Mouse (Mus musculus) lung, adult 18-20 months (tissue): Measurements from ENCODE around the gene Lgals9.
"Not testable (repeated sequence)": the region's sequence is repeated elsewhere in the genome, so short reads cannot be mapped to it uniquely, and the experiment has no call there.

ENCODE experiments used
- DNase-seq, 2 experiments: peaks; one replicate each; pipeline ENCODE4 v3.0.0; 2022; ENCODE audit warnings: mixed read lengths in 2 of 2

The Lgals9 gene

DNA sequence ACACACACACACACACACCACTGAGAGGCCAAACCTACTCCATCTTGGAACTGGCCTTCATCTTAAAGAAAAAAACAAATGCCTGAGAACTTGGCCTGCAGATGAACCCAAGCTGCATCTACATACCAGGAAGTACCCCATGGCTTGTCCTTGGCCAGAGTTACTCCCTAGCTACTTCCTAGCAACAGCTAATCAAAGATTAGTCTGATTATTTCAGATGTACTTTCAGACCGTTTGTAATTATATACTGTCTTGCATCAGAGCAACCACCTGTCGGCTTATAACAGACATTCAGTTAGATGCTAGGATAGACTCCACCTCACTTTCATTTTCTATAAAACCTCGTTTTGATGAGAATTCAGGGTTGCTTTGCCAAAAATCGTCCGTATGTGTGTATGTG lies 21.7 kb upstream of the Lgals9 start:
- no peak for DNase-seq

DNA sequence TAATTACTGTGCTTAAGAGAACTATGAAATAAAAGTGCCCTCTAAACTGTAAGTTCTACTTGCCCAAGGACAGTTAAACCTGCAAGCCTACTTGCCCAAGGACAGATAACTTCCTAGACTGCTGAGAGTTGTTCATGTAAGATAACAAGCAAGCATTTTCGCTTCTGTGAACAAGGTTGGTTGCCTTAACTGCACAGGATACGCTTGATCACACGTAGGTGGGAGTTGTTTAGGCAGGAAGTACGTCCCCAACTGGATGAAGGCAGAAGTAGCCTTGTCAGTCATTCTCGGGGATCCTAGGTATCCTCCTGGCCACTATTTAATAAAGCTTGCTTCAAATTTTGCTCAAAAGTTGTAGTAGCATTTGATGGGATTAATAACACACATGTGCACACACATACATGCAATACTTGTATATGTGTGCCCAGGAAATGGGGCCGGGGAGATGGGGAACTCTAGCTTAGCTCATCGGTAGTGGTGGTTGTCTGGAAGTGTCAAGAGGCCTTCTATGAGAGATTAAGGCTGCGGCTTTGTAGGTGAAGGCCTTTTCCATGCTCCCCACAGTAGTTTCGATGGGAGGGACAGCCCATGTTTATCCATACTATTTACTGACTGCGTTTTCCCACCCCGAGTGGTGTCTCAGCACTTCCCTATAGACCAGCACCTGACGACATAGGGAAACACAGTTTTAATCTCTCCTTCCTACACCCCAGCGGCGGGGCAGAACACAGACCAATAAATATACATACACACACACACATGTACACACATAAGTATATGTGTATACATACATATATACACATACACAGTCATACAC lies 21.0 kb upstream of the Lgals9 start:
- DNase-seq, result no peak

DNA sequence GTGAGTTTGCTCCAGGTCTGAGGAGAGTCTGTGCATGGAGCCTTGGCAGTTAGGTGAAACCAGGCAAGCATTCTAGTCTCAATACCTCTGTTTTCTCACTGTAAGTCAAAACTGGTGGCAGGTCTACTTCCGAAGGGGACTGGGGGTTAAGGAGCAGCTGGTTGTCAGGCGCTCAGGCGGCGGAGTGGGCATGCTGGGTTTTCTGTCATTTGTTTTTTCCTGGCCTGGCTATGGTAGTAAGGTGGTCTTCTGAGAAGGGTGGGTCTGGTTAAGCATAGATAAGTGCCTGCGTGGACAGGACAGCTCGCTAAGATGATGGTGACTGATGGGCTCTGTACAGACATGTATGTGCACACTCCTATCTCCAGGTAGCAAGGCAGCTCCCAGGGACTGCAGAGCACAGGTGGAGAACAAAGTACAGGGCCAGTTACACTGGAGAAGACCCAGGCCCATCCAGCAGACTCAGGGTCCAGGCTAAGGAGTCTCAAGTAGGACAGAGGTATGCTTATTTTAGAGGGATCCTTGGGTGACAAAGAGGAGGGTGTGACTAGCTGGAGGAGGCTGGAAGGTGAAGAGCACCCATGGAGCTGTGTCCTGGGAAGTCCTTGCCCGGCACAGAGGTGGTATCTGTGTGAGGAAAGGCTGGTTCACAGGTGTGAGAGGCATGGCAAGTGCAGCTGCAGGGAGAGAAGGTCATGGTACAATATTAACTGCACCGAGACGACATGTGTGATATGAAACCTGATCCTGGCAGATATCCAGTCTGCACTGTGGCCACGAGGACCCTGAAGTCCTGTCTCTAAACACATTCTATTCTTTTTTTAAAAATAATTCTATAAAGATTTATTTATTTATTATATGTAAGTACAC lies 19.3 kb upstream of the Lgals9 start:
- no peak for DNase-seq

DNA sequence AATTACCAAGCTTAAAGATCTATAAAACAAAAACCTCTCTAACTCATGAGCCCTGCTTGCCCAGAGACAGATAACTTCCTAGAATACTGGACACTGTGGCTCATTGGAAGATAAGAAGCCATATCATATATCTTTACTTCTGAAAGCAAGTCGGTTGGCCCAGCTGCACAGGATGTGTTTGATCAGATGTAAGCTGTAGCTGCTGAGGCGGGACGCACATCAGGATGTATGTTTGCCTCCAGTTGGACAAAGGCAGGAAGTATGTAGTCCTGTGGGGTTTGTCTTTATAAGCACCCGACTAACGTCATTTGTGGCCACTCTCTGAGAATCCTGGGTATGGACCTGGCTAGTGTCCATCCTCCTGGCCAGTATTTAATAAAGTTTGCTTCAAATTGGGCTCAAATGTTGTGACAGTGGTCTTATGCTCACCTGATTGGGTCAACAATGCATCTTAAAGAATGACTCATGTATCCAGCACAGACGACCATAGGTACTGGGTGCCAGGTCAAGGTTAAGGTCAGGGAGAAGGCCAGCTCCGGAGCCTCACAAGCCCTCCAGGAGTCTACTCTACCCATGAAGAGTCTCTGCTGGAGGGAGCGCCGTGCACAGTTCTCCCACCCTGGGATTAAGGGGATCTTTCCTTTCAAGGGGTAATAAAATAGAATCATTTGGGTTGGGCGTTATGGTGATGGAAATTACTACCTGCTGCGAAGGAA lies 18.5 kb upstream of the Lgals9 start:
- peak; percentile 29 to 51 for DNase-seq

DNA sequence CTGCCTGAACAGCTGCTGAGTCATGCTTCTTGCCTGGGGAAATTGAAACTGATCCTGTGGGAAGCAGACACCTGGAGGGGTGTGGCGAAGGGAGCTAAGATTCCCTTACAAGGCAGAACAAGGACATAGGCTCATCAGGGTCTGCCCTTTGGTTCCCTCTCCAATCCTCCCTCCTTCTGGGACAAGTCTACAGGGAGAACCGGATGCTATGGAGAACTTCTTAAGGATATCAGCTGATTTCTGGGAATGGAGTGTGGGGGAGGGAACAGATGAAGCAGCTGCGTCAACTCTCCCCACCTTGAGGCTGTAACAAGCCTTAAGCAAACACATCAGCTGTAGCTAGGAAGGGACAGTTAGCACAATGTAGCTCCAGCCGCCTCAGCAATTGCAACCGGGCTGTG lies 17.8 kb upstream of the Lgals9 start:
- peak; percentile 62 to 76 for DNase-seq

DNA sequence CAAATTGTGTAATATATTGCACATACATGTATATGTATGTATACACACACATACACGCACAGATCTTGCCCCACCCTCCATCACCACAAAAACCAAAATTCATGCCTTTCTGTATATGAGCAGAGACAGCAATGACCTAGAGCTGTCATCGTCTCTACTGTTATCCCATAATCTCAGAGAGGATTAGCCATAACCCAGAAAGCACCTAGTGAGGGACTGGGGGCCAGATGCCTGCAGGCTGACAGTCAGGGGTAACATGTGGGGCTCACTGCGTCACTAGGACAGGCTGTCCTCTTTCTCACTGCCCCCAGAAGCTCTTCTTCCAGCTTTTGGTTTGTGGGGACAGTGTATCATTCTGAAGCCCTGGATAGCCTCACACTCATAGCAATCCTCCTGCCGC lies 17.1 kb upstream of the Lgals9 start:
- DNase-seq, result no peak

- no peak for DNase-seq
Measured at GRCm38 (mm10) chr11:78999118-78999517, 14.4 kb upstream of the Lgals9 start.

DNA sequence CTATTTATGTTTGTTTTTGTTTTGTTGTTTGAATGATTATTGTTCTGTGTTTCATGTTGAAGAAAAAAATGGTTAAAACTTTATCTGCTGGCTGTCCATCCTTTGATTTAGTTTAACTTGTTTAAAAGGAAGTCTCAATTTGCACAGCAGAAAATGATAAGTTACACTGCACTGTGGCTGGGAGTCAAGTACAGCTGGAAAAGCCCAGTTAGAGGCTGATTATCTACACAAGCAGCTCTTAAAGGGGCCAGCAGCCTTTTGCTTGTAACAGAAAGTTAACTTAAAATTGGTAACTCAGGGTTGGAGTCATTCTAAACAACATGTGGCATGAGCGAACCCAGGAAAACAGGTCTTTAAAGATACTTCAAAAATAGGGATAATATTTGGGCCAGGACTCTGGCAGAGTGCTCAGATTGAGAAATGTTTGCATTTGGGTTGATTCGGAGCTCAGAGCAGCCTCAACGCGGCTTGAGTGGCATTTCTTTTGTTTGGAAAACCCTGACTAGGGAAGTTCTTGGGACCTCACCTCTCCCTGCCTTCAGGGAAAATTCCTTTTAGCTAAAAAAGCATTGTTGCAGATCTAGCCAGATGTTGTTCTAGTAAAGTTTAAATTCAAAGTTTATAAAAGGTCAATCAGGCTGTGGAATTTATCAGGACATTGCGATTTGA lies 6.3 kb upstream of the Lgals9 start:
- peak in 1 of 2 experiments; percentile 29 for DNase-seq

DNA sequence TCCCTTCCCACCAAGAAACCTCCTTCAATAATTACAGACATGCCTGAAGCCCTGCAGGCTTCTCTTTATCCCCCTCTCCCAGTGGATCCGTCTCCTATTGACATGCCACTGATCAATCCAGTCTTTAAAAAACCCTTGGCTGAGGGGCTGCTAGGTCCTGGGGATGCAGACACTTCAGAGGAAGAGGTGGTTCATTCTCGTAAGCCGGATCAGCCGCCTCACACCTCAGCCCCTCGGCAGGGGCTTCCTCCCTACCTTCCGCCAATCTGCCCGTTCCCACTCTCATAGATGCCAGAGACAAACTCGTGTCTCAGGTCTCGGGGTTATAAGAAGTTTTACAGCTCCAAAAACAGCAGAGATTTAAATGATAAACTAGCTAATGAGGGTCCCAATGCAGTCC lies 5.3 kb upstream of the Lgals9 start:
- DNase-seq, result no peak

GRCm38 (mm10) chr11:78989206-78989605 lies 4.5 kb upstream of the Lgals9 start:
- DNase-seq, result not testable (repeated sequence)

DNA sequence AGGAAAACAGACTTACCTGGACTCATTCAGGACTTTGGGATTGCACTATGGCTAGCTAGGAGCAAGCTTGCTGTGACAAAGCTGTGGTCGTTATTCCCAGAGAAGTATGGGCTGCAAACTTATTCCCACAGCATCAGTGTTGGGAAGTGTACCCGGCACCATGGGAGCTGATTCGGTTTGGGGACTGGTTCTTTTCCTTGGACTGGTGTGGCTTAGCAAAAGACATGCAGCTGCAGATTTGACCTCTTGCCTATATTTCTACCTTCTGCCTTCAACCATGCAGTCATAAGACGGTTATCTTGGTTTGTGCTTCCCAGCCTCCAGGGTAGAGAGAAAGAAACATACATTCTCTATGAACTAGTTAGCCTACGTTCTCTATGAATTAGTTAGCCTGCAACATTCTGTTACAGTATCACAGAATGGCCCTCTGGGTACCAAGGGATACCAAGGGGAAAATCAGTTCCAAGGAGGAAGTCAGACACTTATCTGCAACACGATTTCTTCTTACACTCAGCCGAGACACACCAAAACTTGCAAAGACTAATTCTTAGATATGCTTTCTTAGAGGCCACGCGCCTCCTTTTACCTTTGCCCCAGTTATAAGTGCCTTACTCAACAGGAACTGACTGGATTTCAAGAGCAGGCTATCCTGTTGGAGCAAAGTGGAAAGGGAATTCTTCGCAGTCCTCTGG lies 1.7 kb upstream of the Lgals9 start:
- no peak for DNase-seq

GRCm38 (mm10) chr11:78985505-78985904 lies 759 bp upstream of the Lgals9 start:
- no peak for DNase-seq

DNA sequence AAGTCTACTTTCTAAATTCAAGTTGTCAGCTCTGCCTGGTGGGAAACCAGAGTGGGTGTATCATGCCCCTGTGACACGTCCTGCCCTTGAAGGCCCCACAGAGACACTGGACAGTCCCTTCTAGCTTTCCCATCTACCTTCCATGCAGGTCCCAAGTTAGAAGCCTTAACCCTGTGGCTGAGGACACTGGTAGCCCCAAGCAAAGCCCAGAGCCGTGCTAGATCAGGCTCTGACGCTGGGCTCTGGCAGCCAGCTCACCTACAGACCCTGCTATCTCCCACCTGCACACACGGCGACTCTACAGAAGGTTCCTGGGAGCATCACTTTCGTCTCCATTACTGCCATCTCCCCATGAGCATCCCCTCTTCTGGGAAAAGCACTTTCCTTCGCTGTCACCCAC lies 1.2 kb downstream of the Lgals9 start:
- DNase-seq, result no peak

GRCm38 (mm10) chr11:78982513-78983291 lies 2.0 kb downstream of the Lgals9 start:
- peak; percentile 13 to 21 for DNase-seq

GRCm38 (mm10) chr11:78982042-78982441 lies 2.7 kb downstream of the Lgals9 start:
- DNase-seq, result no peak

GRCm38 (mm10) chr11:78980083-78980634 lies 4.6 kb downstream of the Lgals9 start:
- DNase-seq, result no peak

DNA sequence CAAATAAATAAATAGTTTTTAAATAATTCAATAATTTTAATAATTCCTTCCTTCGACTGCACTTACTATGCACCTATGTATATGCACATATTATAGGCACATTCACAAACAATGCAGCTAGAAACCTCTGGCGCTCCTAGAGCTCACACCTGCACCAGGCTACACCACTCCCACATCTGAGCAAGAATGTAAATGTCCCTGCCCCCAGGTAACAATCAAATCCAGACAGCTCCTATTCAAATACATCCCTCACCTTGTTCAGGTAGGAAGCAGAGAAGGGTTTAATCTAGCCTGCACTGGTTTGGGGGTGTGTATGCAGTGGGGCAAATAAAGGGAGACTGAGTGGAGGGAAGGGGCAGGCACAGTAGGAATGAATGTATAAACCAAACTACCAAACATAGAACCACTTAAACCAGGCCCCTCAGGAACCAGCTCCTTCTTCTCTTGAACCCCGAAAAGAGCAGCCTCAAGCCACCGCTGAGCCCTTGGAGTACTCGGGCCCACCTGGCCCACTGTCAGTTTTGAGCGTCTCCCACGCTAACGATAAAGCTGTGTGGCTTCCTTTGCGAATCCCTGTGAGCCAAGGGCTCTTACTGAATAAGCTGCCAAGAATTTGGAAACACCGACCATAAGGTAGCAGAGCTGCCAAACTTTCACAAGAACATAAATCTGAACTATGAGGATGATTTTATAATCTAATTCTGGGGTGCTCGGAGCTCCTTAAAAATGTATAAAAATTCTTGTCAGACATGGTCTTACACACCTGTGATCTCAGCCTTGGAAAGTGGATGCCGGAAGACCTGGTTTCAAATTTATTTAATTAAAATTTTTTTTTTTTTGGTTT lies 6.3 kb downstream of the Lgals9 start:
- DNase-seq, result no peak

GRCm38 (mm10) chr11:78976731-78977510 lies 7.8 kb downstream of the Lgals9 start:
- no peak for DNase-seq
